Mouse (Mus musculus): ENCODE results near the gene Cers6. TPM values are rescaled to one million over a fixed set of nuclear protein-coding genes. Genes with fewer than 3 reads are reported as not detected.

Gene Cers6
- polyA plus RNA-seq, 1 experiment from 2014 or later, result 8.2 TPM

DNA sequence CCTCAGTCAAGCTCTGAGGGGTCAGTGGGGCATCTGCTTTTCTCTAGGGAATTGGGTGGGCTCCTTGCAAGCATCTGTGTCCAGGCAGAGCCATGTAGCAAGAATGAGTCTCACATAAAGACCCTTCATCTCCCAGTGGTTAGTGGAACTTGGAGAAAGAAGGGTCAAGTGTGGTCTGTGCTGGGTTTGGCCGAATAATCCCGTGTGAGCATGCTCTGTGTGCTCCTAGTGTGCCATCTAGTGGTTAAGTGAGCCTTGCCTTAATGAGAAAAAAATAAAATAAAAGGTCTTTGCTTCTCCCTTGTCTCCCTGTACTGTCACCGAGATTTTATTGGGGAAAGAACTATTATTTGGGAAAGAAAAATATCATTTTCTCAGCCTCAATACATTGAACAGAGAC lies 239.5 kb downstream of the Cers6 start:
- ATAC-seq (no peak), DNase-seq (peak; percentile 32)
- H3K36me3 ChIP-seq (replicated peaks; ENCODE audit: insufficient read depth, low read length), result 0 out of 2 replicates have a peak, but pooled peaks cover 2% of the 10 kb centered on the region
- no peak overlapping the region for H3K9ac ChIP-seq (replicated peaks)
- no peaks in the 10 kb centered on the region for H3K9me3 ChIP-seq (ENCODE audit: low read length)
- H3K4me1 ChIP-seq (ENCODE audit: insufficient read depth), result no peaks in the 10 kb centered on the region
- 14% methylated on average over 3 of the region's 3 CpGs for WGBS (ENCODE audit: insufficient replicate concordance)
- peak; percentile 84 for TF ChIP-seq CTCF (IDR thresholded peaks at IDR 0.05; ENCODE audit: low read depth)
- no peak for TF ChIP-seq EP300 (IDR thresholded peaks at IDR 0.05; ENCODE audit: low read depth)
- no peak overlapping the region for H3K4me2 ChIP-seq (ENCODE audit: low read depth, low read length)
- H3K27me3 ChIP-seq (ENCODE audit: insufficient read depth, low read length), result no peaks in the 10 kb centered on the region
- H3K27ac ChIP-seq (ENCODE audit: low read depth), result no peak overlapping the region
- no peak overlapping the region for H3K4me3 ChIP-seq (ENCODE audit: low read depth, low read length)

DNA sequence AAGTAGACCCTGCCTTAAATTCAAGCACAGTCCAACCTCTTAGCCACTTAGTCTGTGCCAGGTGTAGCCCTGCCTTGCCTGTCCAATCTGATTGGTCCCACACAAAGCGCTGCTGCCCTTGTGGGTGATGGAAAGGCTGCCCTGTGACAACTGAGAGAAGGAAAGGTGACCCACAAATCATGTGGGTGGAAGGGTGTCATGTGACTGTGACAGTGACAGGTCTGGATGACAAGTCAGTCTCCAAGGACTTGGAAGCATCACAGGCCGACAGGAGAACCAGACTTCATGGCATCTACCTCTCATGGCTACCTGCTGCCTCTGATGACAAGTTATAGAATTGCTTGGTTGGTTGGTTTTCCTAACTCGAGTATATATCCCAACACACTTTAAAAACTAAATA lies 242.3 kb downstream of the Cers6 start:
- no peak overlapping the region for H3K4me3 ChIP-seq (ENCODE audit: low read depth, low read length)
- WGBS (ENCODE audit: insufficient replicate concordance), result 72% methylated on average over 3 of the region's 3 CpGs
- 0 out of 2 replicates have a peak, but pooled peaks cover 3% of the 10 kb centered on the region for H3K36me3 ChIP-seq (replicated peaks; ENCODE audit: insufficient read depth, low read length)
- H3K4me2 ChIP-seq (ENCODE audit: low read depth, low read length), result no peak overlapping the region
- H3K9me3 ChIP-seq (ENCODE audit: low read length), result no peaks in the 10 kb centered on the region
- DNase-seq, result no peak
- no peak for ATAC-seq
- no peaks in the 10 kb centered on the region for H3K4me1 ChIP-seq (ENCODE audit: insufficient read depth)
- no peak overlapping the region for H3K9ac ChIP-seq (replicated peaks)
- no peaks in the 10 kb centered on the region for H3K27me3 ChIP-seq (ENCODE audit: insufficient read depth, low read length)
- TF ChIP-seq EP300 (IDR thresholded peaks at IDR 0.05; ENCODE audit: low read depth), result no peak
- no peak for TF ChIP-seq CTCF (IDR thresholded peaks at IDR 0.05; ENCODE audit: low read depth)
- no peak overlapping the region for H3K27ac ChIP-seq (ENCODE audit: low read depth)

DNA sequence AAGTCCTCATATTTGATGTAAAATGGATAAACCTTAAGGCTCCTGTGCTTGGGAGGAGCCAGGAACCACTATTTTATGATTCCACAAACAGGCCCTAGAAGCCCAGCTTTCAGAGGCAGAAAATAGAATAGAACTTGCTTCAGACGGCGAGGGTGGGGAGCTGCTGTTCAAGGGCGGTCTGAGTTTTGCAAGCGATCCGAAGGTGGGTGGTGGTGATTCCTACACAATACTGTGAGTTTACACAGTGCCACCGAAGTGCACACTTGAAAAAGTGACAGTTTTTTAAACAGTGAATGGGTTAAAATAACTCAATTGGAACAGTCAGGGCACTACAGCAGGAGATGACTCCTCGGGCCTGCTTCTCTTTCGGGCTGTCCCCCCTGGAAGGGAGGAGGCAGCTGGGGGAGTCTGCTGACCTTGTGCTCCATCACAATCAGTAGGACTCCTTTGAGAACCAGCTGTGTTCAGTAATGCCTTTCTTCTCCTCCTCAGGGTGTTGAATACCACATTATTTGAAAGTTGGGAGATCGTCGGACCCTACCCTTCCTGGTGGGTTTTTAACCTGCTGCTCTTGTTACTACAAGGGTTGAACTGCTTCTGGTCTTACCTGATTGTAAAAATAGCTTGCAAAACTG lies 243.4 kb downstream of the Cers6 start:
- no peak for DNase-seq
- Histone ChIP-seq H3K4me1 (ENCODE audit: insufficient read depth) (no peaks in the 10 kb centered on the region), H3K4me3 (ENCODE audit: low read depth, low read length) (no peak overlapping the region), H3K27me3 (ENCODE audit: insufficient read depth, low read length) (no peaks in the 10 kb centered on the region), H3K36me3 (replicated peaks; ENCODE audit: insufficient read depth, low read length) (0 out of 2 replicates have a peak, but pooled peaks cover 3% of the 10 kb centered on the region), H3K9ac (replicated peaks) (no peak overlapping the region), H3K27ac (ENCODE audit: low read depth) (no peak overlapping the region), H3K4me2 (ENCODE audit: low read depth, low read length) (no peak overlapping the region), H3K9me3 (ENCODE audit: low read length) (no peaks in the 10 kb centered on the region)
- no peak for ATAC-seq
- 82% methylated on average over 10 of the region's 10 CpGs for WGBS (ENCODE audit: insufficient replicate concordance)
- TF ChIP-seq EP300 (IDR thresholded peaks at IDR 0.05; ENCODE audit: low read depth) (no peak), CTCF (IDR thresholded peaks at IDR 0.05; ENCODE audit: low read depth) (no peak)

DNA sequence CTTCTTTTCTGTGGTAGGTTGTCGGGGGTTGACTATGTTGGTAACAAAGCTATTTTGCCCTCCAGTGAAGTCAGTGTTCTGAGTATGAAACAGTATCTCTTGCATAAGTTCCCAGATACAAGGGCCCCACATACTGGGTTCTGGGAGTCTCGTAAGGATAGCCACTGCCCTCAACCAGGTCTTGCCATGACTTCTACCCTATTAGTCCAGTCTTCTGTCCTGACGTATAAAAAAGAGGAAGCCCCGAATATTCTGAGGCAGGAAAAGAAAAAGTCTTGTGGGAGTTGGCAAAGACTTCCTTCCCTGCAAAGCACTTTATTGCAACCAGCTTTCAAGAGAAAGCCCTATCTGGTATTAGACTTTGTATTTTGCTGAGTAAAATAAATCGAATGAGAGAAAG lies 248.0 kb downstream of the Cers6 start:
- WGBS (ENCODE audit: insufficient replicate concordance), result 34% methylated on average over 5 of the region's 5 CpGs
- H3K4me3 ChIP-seq (ENCODE audit: low read depth, low read length), result no peak overlapping the region
- H3K27me3 ChIP-seq (ENCODE audit: insufficient read depth, low read length), result no peaks in the 10 kb centered on the region
- H3K4me1 ChIP-seq (ENCODE audit: insufficient read depth), result no peaks in the 10 kb centered on the region
- no peak overlapping the region for H3K27ac ChIP-seq (ENCODE audit: low read depth)
- H3K9ac ChIP-seq (replicated peaks), result no peak overlapping the region
- peaks cover 18% of the 10 kb centered on the region for H3K36me3 ChIP-seq (replicated peaks; ENCODE audit: insufficient read depth, low read length)
- DNase-seq (no peak), ATAC-seq (no peak)
- TF ChIP-seq CTCF (IDR thresholded peaks at IDR 0.05; ENCODE audit: low read depth) (no peak), EP300 (IDR thresholded peaks at IDR 0.05; ENCODE audit: low read depth) (no peak)
- H3K4me2 ChIP-seq (ENCODE audit: low read depth, low read length), result no peak overlapping the region
- H3K9me3 ChIP-seq (ENCODE audit: low read length), result no peaks in the 10 kb centered on the region

DNA sequence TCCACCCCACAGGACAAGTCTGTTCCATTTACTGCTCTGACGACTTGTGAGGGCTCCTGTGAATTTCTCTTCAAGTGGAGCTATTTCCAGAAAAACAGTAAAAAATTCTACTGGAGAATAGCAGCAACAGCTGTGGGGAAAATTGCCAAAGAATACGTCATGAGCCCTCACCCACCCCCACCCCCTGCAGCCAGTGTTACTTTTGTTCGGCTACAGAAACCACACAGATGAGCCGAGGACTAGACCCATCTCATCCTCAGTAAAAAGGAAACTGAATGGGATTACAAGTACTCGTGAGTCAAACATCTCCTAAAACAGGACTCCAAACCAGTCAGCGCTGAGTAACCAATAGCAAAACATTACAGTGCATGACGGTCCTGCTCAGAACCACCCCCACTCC lies 248.5 kb downstream of the Cers6 start:
- WGBS (ENCODE audit: insufficient replicate concordance), result 50% methylated on average over 7 of the region's 7 CpGs
- no peaks in the 10 kb centered on the region for H3K9me3 ChIP-seq (ENCODE audit: low read length)
- no peak for ATAC-seq

DNA sequence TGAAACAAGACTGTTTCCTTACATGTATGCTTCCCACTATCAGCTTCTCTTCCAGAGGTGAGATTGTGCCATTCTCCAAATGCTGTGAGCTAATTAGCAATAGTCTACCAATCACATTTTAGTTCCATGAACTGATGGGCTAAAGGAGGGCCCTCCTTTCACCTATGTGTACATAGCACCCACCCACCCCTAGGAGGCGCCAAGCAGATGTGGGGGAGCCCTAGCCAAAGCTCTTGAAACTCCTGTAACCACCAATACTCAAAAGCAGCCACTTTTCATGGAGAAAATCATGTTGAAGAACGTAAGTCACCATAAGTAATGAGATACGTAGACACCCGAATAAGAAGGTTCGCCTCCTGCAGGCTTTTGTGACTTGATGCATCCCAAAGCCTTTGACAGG lies 251.4 kb downstream of the Cers6 start:
- H3K9me3 ChIP-seq (ENCODE audit: low read length), result no peaks in the 10 kb centered on the region
- H3K27me3 ChIP-seq (ENCODE audit: insufficient read depth, low read length), result no peaks in the 10 kb centered on the region
- no peak overlapping the region for H3K4me2 ChIP-seq (ENCODE audit: low read depth, low read length)
- H3K36me3 ChIP-seq (replicated peaks; ENCODE audit: insufficient read depth, low read length), result peaks cover 19% of the 10 kb centered on the region
- 85% methylated on average over 5 of the region's 5 CpGs for WGBS (ENCODE audit: insufficient replicate concordance)
- ATAC-seq (no peak), DNase-seq (no peak)
- no peak overlapping the region for H3K27ac ChIP-seq (ENCODE audit: low read depth)
- no peak overlapping the region for H3K9ac ChIP-seq (replicated peaks)
- H3K4me1 ChIP-seq (ENCODE audit: insufficient read depth), result no peaks in the 10 kb centered on the region
- TF ChIP-seq EP300 (IDR thresholded peaks at IDR 0.05; ENCODE audit: low read depth) (no peak), CTCF (IDR thresholded peaks at IDR 0.05; ENCODE audit: low read depth) (0 out of 2 replicates have a peak, but pooled peaks have one; percentile 28)
- H3K4me3 ChIP-seq (ENCODE audit: low read depth, low read length), result no peak overlapping the region

More for the DNA sequence above, 248.5 kb downstream of the Cers6 start:
- Histone ChIP-seq H3K4me2 (ENCODE audit: low read depth, low read length) (no peak overlapping the region), H3K4me3 (ENCODE audit: low read depth, low read length) (no peak overlapping the region), H3K4me1 (ENCODE audit: insufficient read depth) (no peaks in the 10 kb centered on the region), H3K9ac (replicated peaks) (no peak overlapping the region), H3K27ac (ENCODE audit: low read depth) (no peak overlapping the region), H3K36me3 (replicated peaks; ENCODE audit: insufficient read depth, low read length) (peaks cover 18% of the 10 kb centered on the region), H3K27me3 (ENCODE audit: insufficient read depth, low read length) (no peaks in the 10 kb centered on the region)
- no peak for TF ChIP-seq CTCF (IDR thresholded peaks at IDR 0.05; ENCODE audit: low read depth)
- TF ChIP-seq EP300 (IDR thresholded peaks at IDR 0.05; ENCODE audit: low read depth), result no peak
- DNase-seq, result no peak
